Mouse (Mus musculus) spleen, adult 2 months (tissue): ENCODE measurements around the gene Efna3. TPM values are rescaled to one million over a fixed set of nuclear protein-coding genes. Genes with fewer than 3 reads are reported as not detected.

Experiments
- DNase-seq, 2 experiments: peaks; one replicate each; pipeline versions ENCODE4 v3.0.0 to v3.0.0-alpha.2; 2012 to 2021; ENCODE audit warnings: low spot score in 2 of 2, low read depth in 1 of 2
- H3K27ac ChIP-seq: fragments of 200-500 bp; 2 replicates; pipeline ENCODE4 v1.5.1; 2012; ENCODE audit warnings: low read length, inconsistent platforms; ENCODE audit not compliant: insufficient read depth
- H3K27me3 ChIP-seq: fragments of 200-500 bp; 2 replicates; pipeline ENCODE4 v1.6.1; 2012; ENCODE audit warnings: mild to moderate bottlenecking, moderate library complexity, low read length, inconsistent platforms; ENCODE audit not compliant: control insufficient read depth, insufficient read depth
- H3K36me3 ChIP-seq: fragments of 200-500 bp; 2 replicates; pipeline ENCODE4 v1.6.1; 2012; ENCODE audit warnings: mild to moderate bottlenecking, low read length, inconsistent platforms; ENCODE audit not compliant: control insufficient read depth, insufficient read depth
- H3K4me1 ChIP-seq: fragments of 200-500 bp; 2 replicates; pipeline ENCODE4 v1.6.1; 2011; ENCODE audit warnings: inconsistent platforms; ENCODE audit not compliant: control insufficient read depth, insufficient read depth, insufficient read length
- H3K4me3 ChIP-seq: fragments of 200-500 bp; 2 replicates; pipeline ENCODE4 v1.5.1; 2011; ENCODE audit warnings: mild to moderate bottlenecking, inconsistent platforms; ENCODE audit not compliant: insufficient read depth, insufficient read length; ENCODE audit errors: extremely low read depth
- CTCF ChIP-seq: fragments of 200-500 bp; IDR thresholded peaks from 2 replicates; pipeline ENCODE4 v1.5.1; 2011; ENCODE audit warnings: mild to moderate bottlenecking, inconsistent platforms; ENCODE audit not compliant: insufficient read depth, insufficient read length, insufficient replicate concordance; ENCODE audit errors: extremely low read depth
- POLR2A ChIP-seq: fragments of 200-500 bp; IDR thresholded peaks from 2 replicates; pipeline ENCODE4 v1.6.1; 2011; ENCODE audit warnings: low read depth, low read length, inconsistent platforms
- WGBS: fragments of 180-500 bp; shearing (Covaris S2); methylation state at CpG from one replicate; pipeline ENCODE4 v1.1.7; 2018; 5-methylcytosine and 5-hydroxymethylcytosine counted together
- polyA plus RNA-seq: library from polyadenylated mRNA; depleted of rRNA; stranded (reverse); fragments of >200 nt; gene quantifications from 2 replicates; pipeline ENCODE4 v1.2.3, GENCODE M21; 2012

The Efna3 gene
- polyA plus RNA-seq, 1 experiment, result not detected

DNA sequence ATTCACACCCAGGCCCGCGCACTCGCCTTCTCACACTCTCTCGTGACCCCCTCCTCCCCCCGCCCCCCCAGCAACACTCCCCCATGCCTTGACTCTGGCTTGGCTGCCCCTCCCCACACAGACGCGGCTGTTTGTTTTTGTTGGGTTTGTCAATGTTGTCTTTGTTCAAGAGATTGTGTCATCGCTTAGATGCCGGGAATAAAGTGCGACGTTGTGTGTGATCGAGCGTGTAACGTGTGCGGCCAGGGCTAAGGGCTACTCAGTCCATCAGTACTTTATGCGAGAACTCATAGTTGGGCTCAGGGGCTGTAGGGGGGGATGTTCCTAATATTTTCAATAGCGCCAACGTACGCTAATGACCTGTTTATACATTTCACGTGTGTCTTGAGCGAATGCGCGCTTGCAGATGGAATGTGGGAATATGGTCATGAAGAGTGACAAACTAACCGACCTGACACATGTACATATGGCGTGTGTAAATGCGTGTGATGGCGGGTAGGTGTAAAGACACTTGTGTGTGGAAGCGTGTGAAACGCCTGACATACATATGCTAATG, 42.6 kb downstream of the Efna3 start:
- DNase-seq, result no peak
- Histone ChIP-seq H3K27ac (no peak overlapping the region), H3K27me3 (peaks cover 11% of the 10 kb centered on the region; the same call in 1 of the 2 replicates), H3K4me1 (peaks cover 17% of the 10 kb centered on the region; the same call in 1 of the 2 replicates), H3K4me3 (peak overlapping the region; percentile 57; the same call in 1 of the 2 replicates), H3K36me3 (no peaks in the 10 kb centered on the region)
- TF ChIP-seq POLR2A (no peak), CTCF (no peak)
- 2% methylated on average over 29 of the region's 29 CpGs for WGBS

DNA sequence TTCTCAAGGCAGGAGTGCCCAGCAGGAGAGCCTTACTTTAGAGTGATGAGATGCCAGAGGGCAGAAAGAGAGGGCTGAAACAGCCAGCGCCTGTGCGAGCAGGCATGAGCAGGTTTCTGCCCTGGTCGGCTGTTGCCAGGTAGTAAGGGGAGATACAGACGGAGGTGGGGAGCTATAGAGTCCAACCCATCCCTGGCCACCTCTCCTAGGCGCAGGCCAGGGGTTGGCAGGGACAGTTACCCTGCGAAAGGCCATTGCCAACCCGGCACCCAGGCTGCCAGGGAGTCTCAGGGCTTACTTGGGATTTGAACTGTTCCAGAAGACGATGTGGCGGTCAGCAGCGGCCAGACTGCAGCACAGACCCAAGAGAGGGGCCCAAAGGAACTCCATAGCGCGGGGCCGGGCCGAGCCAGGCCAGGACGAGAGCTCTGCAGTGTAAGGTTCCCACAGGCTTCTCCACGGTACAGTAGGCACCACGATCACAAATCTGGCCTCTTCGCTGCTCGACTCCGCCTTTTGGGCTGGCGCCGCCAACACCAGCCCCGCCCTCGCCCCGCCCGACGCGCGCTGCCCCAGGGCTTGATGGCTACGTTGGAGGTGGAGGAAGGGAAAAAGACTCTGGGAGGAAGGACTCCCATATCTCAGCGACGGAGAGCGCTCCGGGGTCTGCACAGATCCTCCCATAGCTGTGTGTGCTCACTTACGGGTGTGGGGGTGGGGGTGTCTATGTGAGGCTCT, 43.4 kb downstream of the Efna3 start:
- Histone ChIP-seq H3K27me3 (peaks cover 11% of the 10 kb centered on the region; the same call in 1 of the 2 replicates), H3K4me3 (peak overlapping the region; percentile 57), H3K27ac (peak overlapping the region; percentile 31; the same call in 1 of the 2 replicates), H3K36me3 (no peaks in the 10 kb centered on the region), H3K4me1 (peaks cover 14% of the 10 kb centered on the region; the same call in 1 of the 2 replicates)
- TF ChIP-seq CTCF (no peak), POLR2A (0 out of 2 replicates have a peak, but pooled peaks have one; percentile 10)
- peak in 1 of 2 experiments; percentile 69 for DNase-seq
- 9% methylated on average over 35 of the region's 35 CpGs for WGBS

DNA sequence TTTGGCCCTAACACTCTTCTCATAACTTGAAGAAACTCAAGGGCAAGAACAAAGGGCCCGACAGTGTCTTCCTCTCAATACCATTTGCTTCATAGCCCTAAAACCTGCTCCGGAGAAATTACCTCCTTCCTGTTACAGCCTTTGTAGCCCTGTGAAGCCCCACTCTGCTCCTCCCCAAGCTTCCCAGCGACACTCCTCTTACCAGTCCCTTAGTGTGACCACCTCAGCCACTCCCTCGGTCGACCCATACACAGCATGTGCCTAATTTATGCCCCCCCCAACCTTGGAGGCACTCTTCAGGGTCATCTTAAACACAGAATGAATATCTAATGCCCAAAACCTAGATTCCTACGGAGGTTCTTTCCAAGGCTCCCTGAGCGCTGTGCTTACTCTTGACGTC, 44.1 kb downstream of the Efna3 start:
- 48% methylated on average over 8 of the region's 8 CpGs for WGBS
- peaks cover 14% of the 10 kb centered on the region; the same call in 1 of the 2 replicates for H3K4me1 ChIP-seq
- H3K36me3 ChIP-seq, result no peaks in the 10 kb centered on the region
- H3K27me3 ChIP-seq, result peaks cover 11% of the 10 kb centered on the region; the same call in 1 of the 2 replicates
- H3K4me3 ChIP-seq, result peak overlapping the region; percentile 57; the same call in 1 of the 2 replicates
- no peak overlapping the region for H3K27ac ChIP-seq
- TF ChIP-seq CTCF, result no peak
- TF ChIP-seq POLR2A, result no peak
- no peak for DNase-seq

DNA sequence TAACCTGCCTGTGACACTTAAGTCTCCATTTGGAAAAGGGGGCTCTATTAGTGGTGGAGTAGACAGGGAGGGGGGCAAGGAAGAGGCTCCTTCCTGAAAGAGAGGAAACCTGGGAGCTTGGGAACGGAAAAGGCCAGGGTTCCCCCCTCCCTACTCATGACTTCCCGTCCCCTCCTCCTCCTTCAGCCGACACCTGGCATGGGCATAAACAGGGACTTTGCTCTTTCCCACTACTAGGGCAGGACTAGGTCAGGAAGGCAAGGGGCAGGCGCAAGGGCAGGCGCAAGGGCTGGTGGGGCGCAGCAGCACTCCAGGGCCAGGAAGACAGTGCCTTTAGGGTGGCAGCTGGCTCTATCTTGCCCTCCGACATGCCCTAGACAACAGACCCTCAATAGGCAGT, 44.7 kb downstream of the Efna3 start:
- H3K27me3 ChIP-seq, result peaks cover 11% of the 10 kb centered on the region; the same call in 1 of the 2 replicates
- H3K27ac ChIP-seq, result no peak overlapping the region
- H3K4me1 ChIP-seq, result peaks cover 14% of the 10 kb centered on the region; the same call in 1 of the 2 replicates
- H3K4me3 ChIP-seq, result no peak overlapping the region
- no peaks in the 10 kb centered on the region for H3K36me3 ChIP-seq
- TF ChIP-seq CTCF (no peak), POLR2A (no peak)
- DNase-seq, result no peak
- WGBS, result 84% methylated on average over 7 of the region's 7 CpGs

DNA sequence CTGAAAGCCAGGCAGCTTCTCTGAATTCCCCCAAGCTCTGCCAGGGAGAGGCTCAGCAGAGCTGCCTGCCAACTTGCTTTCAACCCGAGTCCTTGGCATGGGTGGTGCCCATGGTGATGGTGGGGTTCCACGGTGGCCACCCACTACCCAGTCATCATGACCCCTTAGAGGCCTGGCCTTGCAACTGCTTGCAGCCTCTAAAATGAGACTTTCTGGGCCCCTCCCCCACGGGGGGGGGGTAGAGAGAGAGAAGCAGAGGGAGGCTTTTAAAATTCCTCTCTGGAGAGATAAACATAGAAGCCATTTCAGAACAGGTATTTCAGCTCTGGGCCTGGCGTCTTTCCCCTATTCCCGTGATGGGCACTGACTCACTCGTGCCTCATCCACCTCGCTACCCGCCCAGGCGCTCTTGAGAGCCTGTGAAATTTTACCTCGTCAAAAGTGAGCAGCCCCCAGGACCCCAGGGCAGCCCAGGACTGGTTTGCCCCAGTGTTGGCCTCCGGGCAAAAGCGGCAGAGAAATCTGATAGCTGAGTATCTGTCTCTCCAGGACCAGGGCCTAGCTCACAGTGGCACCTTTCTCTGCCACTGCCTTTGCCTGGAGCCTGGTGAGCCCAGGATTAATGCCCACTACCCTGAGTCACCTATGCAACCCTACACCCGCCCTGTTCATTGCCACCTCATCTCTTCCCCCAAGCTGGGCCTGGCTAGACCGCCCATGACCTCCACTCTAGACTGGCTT, 45.3 kb downstream of the Efna3 start:
- Histone ChIP-seq H3K27me3 (peaks cover 11% of the 10 kb centered on the region; the same call in 1 of the 2 replicates), H3K36me3 (no peaks in the 10 kb centered on the region), H3K27ac (no peak overlapping the region), H3K4me3 (no peak overlapping the region), H3K4me1 (peaks cover 14% of the 10 kb centered on the region; the same call in 1 of the 2 replicates)
- no peak for DNase-seq
- no peak for TF ChIP-seq POLR2A
- 73% methylated on average over 14 of the region's 14 CpGs for WGBS

DNA sequence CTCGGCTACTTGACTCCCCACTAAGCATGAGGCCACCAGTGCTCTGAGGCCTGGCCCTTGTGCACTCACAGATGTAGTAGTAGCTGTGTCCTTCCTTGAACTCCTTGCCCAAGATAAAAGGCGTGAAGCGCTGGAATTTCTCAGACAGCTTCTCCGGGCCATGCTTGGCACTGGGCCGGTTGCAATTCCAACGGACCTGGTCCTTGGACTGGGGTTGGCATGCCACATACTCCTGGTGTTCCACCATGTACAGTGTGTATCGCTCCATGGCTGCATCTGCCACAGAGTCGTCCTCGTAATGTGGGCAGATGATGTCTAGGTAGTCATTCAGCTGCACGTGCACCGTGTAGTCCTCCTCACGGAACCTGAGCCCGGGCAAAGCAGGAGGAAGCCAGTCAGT, 46.7 kb downstream of the Efna3 start:
- Histone ChIP-seq H3K36me3 (no peaks in the 10 kb centered on the region), H3K27me3 (peaks cover 11% of the 10 kb centered on the region; the same call in 1 of the 2 replicates), H3K4me1 (peaks cover 9% of the 10 kb centered on the region; the same call in 1 of the 2 replicates), H3K4me3 (no peak overlapping the region), H3K27ac (no peak overlapping the region)
- 95% methylated on average over 13 of the region's 13 CpGs for WGBS
- no peak for DNase-seq
- TF ChIP-seq POLR2A (no peak), CTCF (no peak)
